Mouse (Mus musculus): Measurements from ENCODE around the gene N4bp2l2. TPM values are rescaled to one million over a fixed set of nuclear protein-coding genes. Genes with fewer than 3 reads are reported as not detected.
"Not testable (repeated sequence)": the region's sequence is repeated elsewhere in the genome, so short reads cannot be mapped to it uniquely, and the experiment has no call there.

Gene N4bp2l2
- polyA plus RNA-seq, 1 experiment, result 37.3 TPM

- no peak overlapping the region for H3K27ac ChIP-seq (ENCODE audit: insufficient read depth, low read length)
- DNase-seq, result no peak
- H3K4me3 ChIP-seq (replicated peaks; ENCODE audit: insufficient read depth, low read depth, low read length), result peak overlapping the region; percentile 13
- TF ChIP-seq CTCF (IDR thresholded peaks at IDR 0.05; ENCODE audit: borderline replicate concordance, insufficient read depth, low read depth, low read length) (no peak), POLR2A (IDR thresholded peaks at IDR 0.05; ENCODE audit: borderline replicate concordance, insufficient read depth, low read length) (no peak)
- no peaks in the 10 kb centered on the region for H3K27me3 ChIP-seq (ENCODE audit: control insufficient read depth, insufficient read depth, low read length)
- H3K4me1 ChIP-seq (ENCODE audit: control insufficient read depth, insufficient read depth, low read length), result no peaks in the 10 kb centered on the region
- WGBS, result 26% methylated on average over 6 of the region's 6 CpGs
Measured at GRCm38 (mm10) chr5:150674866-150675265, 8.9 kb upstream of the N4bp2l2 start.

- DNase-seq, result no peak
- Histone ChIP-seq H3K4me1 (ENCODE audit: control insufficient read depth, insufficient read depth, low read length) (no peaks in the 10 kb centered on the region), H3K4me3 (replicated peaks; ENCODE audit: insufficient read depth, low read depth, low read length) (peak overlapping the region; percentile 60), H3K27ac (ENCODE audit: insufficient read depth, low read length) (peak overlapping the region; percentile 26; the same call in 1 of the 2 replicates), H3K27me3 (ENCODE audit: control insufficient read depth, insufficient read depth, low read length) (no peaks in the 10 kb centered on the region)
- no peak for TF ChIP-seq CTCF (IDR thresholded peaks at IDR 0.05; ENCODE audit: borderline replicate concordance, insufficient read depth, low read depth, low read length)
- 0 out of 2 replicates have a peak, but pooled peaks have one; percentile 7 for TF ChIP-seq POLR2A (IDR thresholded peaks at IDR 0.05; ENCODE audit: borderline replicate concordance, insufficient read depth, low read length)
- under 1% methylated on average over 68 of the region's 91 CpGs for WGBS
Measured at GRCm38 (mm10) chr5:150673880-150674621, 8.1 kb upstream of the N4bp2l2 start.

GRCm38 (mm10) chr5:150673153-150673835 is 7.3 kb upstream of the N4bp2l2 start, which contains the start of gene Pds5b:
Gene Pds5b (plus strand): TSS chr5:150673739.
- Histone ChIP-seq H3K27me3 (ENCODE audit: control insufficient read depth, insufficient read depth, low read length) (no peaks in the 10 kb centered on the region), H3K4me1 (ENCODE audit: control insufficient read depth, insufficient read depth, low read length) (no peaks in the 10 kb centered on the region), H3K27ac (ENCODE audit: insufficient read depth, low read length) (peak within 1 kb of the TSS; percentile 26; the same call in 1 of the 2 replicates), H3K4me3 (replicated peaks; ENCODE audit: insufficient read depth, low read depth, low read length) (peak within 1 kb of the TSS; percentile 64)
- TF ChIP-seq CTCF (IDR thresholded peaks at IDR 0.05; ENCODE audit: borderline replicate concordance, insufficient read depth, low read depth, low read length) (peak; percentile 79), POLR2A (IDR thresholded peaks at IDR 0.05; ENCODE audit: borderline replicate concordance, insufficient read depth, low read length) (peak; percentile 43; the same call in 1 of the 2 replicates)
- peak; percentile 93 to 95 for DNase-seq
- 13% methylated on average over 49 of the region's 49 CpGs for WGBS

GRCm38 (mm10) chr5:150672343-150672742 is 6.4 kb upstream of the N4bp2l2 start:
- WGBS, result 93% methylated on average over 7 of the region's 7 CpGs
- H3K27ac ChIP-seq (ENCODE audit: insufficient read depth, low read length), result no peak overlapping the region

GRCm38 (mm10) chr5:150668731-150669130 is 2.7 kb upstream of the N4bp2l2 start:
- H3K27ac ChIP-seq (ENCODE audit: insufficient read depth, low read length), result no peak overlapping the region
- TF ChIP-seq POLR2A (IDR thresholded peaks at IDR 0.05; ENCODE audit: borderline replicate concordance, insufficient read depth, low read length), result no peak
- no peak for TF ChIP-seq CTCF (IDR thresholded peaks at IDR 0.05; ENCODE audit: borderline replicate concordance, insufficient read depth, low read depth, low read length)
- H3K4me3 ChIP-seq (replicated peaks; ENCODE audit: insufficient read depth, low read depth, low read length), result no peak overlapping the region
- H3K4me1 ChIP-seq (ENCODE audit: control insufficient read depth, insufficient read depth, low read length), result no peaks in the 10 kb centered on the region
- no peaks in the 10 kb centered on the region for H3K27me3 ChIP-seq (ENCODE audit: control insufficient read depth, insufficient read depth, low read length)
- 49% methylated on average over 4 of the region's 4 CpGs for WGBS
- DNase-seq, result no peak

More at GRCm38 (mm10) chr5:150672343-150672742, 6.4 kb upstream of the N4bp2l2 start:
- H3K4me3 ChIP-seq (replicated peaks; ENCODE audit: insufficient read depth, low read depth, low read length), result no peak overlapping the region
- H3K4me1 ChIP-seq (ENCODE audit: control insufficient read depth, insufficient read depth, low read length), result no peaks in the 10 kb centered on the region
- no peak for TF ChIP-seq POLR2A (IDR thresholded peaks at IDR 0.05; ENCODE audit: borderline replicate concordance, insufficient read depth, low read length)
- no peak for TF ChIP-seq CTCF (IDR thresholded peaks at IDR 0.05; ENCODE audit: borderline replicate concordance, insufficient read depth, low read depth, low read length)
- no peak for DNase-seq
- H3K27me3 ChIP-seq (ENCODE audit: control insufficient read depth, insufficient read depth, low read length), result no peaks in the 10 kb centered on the region

GRCm38 (mm10) chr5:150665132-150665954 is 640 bp downstream of the N4bp2l2 start:
- TF ChIP-seq POLR2A (IDR thresholded peaks at IDR 0.05; ENCODE audit: borderline replicate concordance, insufficient read depth, low read length) (peak; percentile 80; the same call in 1 of the 2 replicates), CTCF (IDR thresholded peaks at IDR 0.05; ENCODE audit: borderline replicate concordance, insufficient read depth, low read depth, low read length) (peak; percentile 75)

GRCm38 (mm10) chr5:150664794-150665131 is 1.2 kb downstream of the N4bp2l2 start:
- under 1% methylated on average over 10 of the region's 10 CpGs for WGBS
- Histone ChIP-seq H3K4me3 (replicated peaks; ENCODE audit: insufficient read depth, low read depth, low read length) (peak overlapping the region; percentile 73), H3K27ac (ENCODE audit: insufficient read depth, low read length) (peak overlapping the region; percentile 55; the same call in 1 of the 2 replicates), H3K27me3 (ENCODE audit: control insufficient read depth, insufficient read depth, low read length) (no peaks in the 10 kb centered on the region), H3K4me1 (ENCODE audit: control insufficient read depth, insufficient read depth, low read length) (peaks cover 3% of the 10 kb centered on the region; the same call in 1 of the 2 replicates)
- no peak for DNase-seq
- TF ChIP-seq POLR2A (IDR thresholded peaks at IDR 0.05; ENCODE audit: borderline replicate concordance, insufficient read depth, low read length), result no peak
- no peak for TF ChIP-seq CTCF (IDR thresholded peaks at IDR 0.05; ENCODE audit: borderline replicate concordance, insufficient read depth, low read depth, low read length)

More at GRCm38 (mm10) chr5:150665132-150665954, 640 bp downstream of the N4bp2l2 start:
- H3K27ac ChIP-seq (ENCODE audit: insufficient read depth, low read length), result peak overlapping the region; percentile 55; the same call in 1 of the 2 replicates
- H3K4me3 ChIP-seq (replicated peaks; ENCODE audit: insufficient read depth, low read depth, low read length), result peak overlapping the region; percentile 73
- under 1% methylated on average over 52 of the region's 52 CpGs for WGBS
- no peaks in the 10 kb centered on the region for H3K27me3 ChIP-seq (ENCODE audit: control insufficient read depth, insufficient read depth, low read length)
- H3K4me1 ChIP-seq (ENCODE audit: control insufficient read depth, insufficient read depth, low read length), result peaks cover 3% of the 10 kb centered on the region; the same call in 1 of the 2 replicates
- peak; percentile 95 to 98 for DNase-seq

GRCm38 (mm10) chr5:150663926-150664325 is 2.1 kb downstream of the N4bp2l2 start:
- H3K4me3 ChIP-seq (replicated peaks; ENCODE audit: insufficient read depth, low read depth, low read length); DNase-seq; H3K27me3 ChIP-seq (ENCODE audit: control insufficient read depth, insufficient read depth, low read length); H3K27ac ChIP-seq (ENCODE audit: insufficient read depth, low read length); H3K4me1 ChIP-seq (ENCODE audit: control insufficient read depth, insufficient read depth, low read length): not testable (repeated sequence)
- whole genome bisulfite sequencing, result 79% methylated on average over 7 of the region's 7 CpGs

- H3K4me3 ChIP-seq (replicated peaks; ENCODE audit: insufficient read depth, low read depth, low read length); H3K27ac ChIP-seq (ENCODE audit: insufficient read depth, low read length); H3K4me1 ChIP-seq (ENCODE audit: control insufficient read depth, insufficient read depth, low read length); H3K27me3 ChIP-seq (ENCODE audit: control insufficient read depth, insufficient read depth, low read length); DNase-seq: not testable (repeated sequence)
- WGBS, result 92% methylated on average over 3 of the region's 3 CpGs
Measured at GRCm38 (mm10) chr5:150660296-150660695, 5.7 kb downstream of the N4bp2l2 start.

GRCm38 (mm10) chr5:150659425-150659824 is 6.6 kb downstream of the N4bp2l2 start:
- H3K4me3 ChIP-seq (replicated peaks; ENCODE audit: insufficient read depth, low read depth, low read length); H3K27ac ChIP-seq (ENCODE audit: insufficient read depth, low read length); DNase-seq; H3K4me1 ChIP-seq (ENCODE audit: control insufficient read depth, insufficient read depth, low read length); H3K27me3 ChIP-seq (ENCODE audit: control insufficient read depth, insufficient read depth, low read length): not testable (repeated sequence)
- 86% methylated on average over 6 of the region's 6 CpGs for WGBS

All from cerebellum, adult 2 months (tissue).